Mouse (Mus musculus) forebrain, embryonic 16.5 days (tissue): ENCODE measurements around the gene Zc3h7b. TPM values are rescaled to one million over a fixed set of nuclear protein-coding genes. Genes with fewer than 3 reads are reported as not detected.

ENCODE experiments used
- ATAC-seq: fragments of 200-750 bp; cut with Nextera tagmentation; 2 replicates; pipeline ENCODE4 v1.8.0; 2017; ENCODE audit warnings: mild to moderate bottlenecking, moderate library complexity
- H3K27ac ChIP-seq: fragments of 300-500 bp; sonication (generic); 2 replicates; pipeline ENCODE4 v1.5.1; 2014; ENCODE audit warnings: low read length, control low read depth
- H3K27me3 ChIP-seq: fragments of 300-500 bp; sonication (generic); replicated peaks from 2 replicates; pipeline ENCODE4 v1.6.1; 2014; ENCODE audit warnings: low read length; ENCODE audit not compliant: control insufficient read depth, insufficient read depth
- H3K36me3 ChIP-seq: fragments of 300-500 bp; sonication (generic); 2 replicates; pipeline ENCODE4 v1.6.1; 2014; ENCODE audit not compliant: control insufficient read depth, insufficient read depth
- H3K4me1 ChIP-seq: fragments of 300-500 bp; sonication (generic); replicated peaks from 2 replicates; pipeline ENCODE4 v1.6.1; 2014; ENCODE audit warnings: low read length; ENCODE audit not compliant: control insufficient read depth, insufficient read depth
- H3K4me2 ChIP-seq: fragments of 300-500 bp; sonication (generic); 2 replicates; pipeline ENCODE4 v1.6.1; 2014; ENCODE audit warnings: mild to moderate bottlenecking, low read length, control low read depth
- H3K4me3 ChIP-seq: fragments of 300-500 bp; sonication (generic); replicated peaks from 2 replicates; pipeline ENCODE4 v1.5.1; 2014; ENCODE audit warnings: mild to moderate bottlenecking, low read length, control low read depth
- H3K9ac ChIP-seq: fragments of 300-500 bp; sonication (generic); replicated peaks from 2 replicates; pipeline ENCODE4 v1.6.1; 2014; ENCODE audit warnings: low read depth, low read length, control low read depth
- H3K9me3 ChIP-seq: fragments of 300-500 bp; sonication (generic); 2 replicates; pipeline ENCODE4 v1.6.1; 2016; ENCODE audit warnings: low read length; ENCODE audit not compliant: control insufficient read depth
- WGBS: fragments of 180-500 bp; shearing (Covaris S2); extraction: QIAGEN DNeasy Blood & Tissue Kit; methylation state at CpG from one replicate; pipeline ENCODE4 v1.1.7; 2014; 5-methylcytosine and 5-hydroxymethylcytosine counted together
- polyA plus RNA-seq: library from polyadenylated mRNA; unstranded; fragments of >200 nt; fragmentation: Nextera tagmentation; extraction: Ambion mirVana; gene quantifications from 2 replicates; pipeline ENCODE4 v1.2.1, GENCODE M21; 2015

Zc3h7b gene
- polyA plus RNA-seq, 1 experiment from 2014 or later: 59.1 TPM

DNA sequence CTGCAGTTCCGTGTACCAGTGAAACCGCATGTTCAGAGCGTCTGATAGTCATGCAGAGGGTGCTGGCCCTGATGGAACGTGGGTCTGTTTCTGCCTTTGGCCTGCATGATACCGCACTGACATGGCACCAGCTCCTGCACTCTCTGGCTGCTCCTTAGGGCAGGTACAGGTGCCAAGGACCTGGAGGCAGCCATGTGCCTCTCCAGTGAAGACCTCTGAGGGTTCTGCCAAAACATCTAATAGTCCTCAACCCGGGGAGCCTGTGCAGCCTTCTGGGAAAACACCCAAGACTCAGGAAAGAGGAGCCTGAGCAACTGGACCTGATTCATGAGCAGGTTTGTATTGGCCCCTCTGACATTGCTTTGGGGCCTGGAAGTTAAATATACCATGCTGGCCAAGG, 53.0 kb downstream of the Zc3h7b start:
- H3K27me3 ChIP-seq: no peaks in the 10 kb centered on the region
- H3K27ac ChIP-seq: no peak overlapping the region
- H3K4me1 ChIP-seq: peaks cover 11% of the 10 kb centered on the region
- H3K9ac ChIP-seq: no peak overlapping the region
- no peak for ATAC-seq
- H3K36me3 ChIP-seq: no peaks in the 10 kb centered on the region
- WGBS: 92% methylated on average over 6 of the region's 6 CpGs
- H3K4me2 ChIP-seq: no peak overlapping the region
- no peaks in the 10 kb centered on the region for H3K9me3 ChIP-seq
- H3K4me3 ChIP-seq: no peak overlapping the region

DNA sequence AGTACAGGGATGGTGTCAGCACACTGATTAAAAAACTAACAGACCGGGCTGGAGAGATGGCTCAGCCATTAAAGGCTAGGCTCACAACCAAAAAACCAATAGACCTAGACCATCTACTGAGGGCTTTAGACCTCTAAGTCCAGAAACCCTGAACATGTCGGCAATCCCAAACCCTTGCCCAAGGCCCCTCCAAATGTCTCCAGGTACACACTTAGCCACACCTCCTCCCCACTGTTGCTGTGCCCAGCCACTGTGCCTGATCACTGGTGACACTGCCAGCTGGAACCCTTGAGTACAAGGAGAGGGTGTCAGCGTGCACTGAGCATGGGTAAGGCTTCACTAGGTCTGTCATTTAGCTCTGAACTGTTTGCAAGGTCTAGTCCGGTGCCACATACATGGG, 53.6 kb downstream of the Zc3h7b start:
- ATAC-seq: no peak
- Histone ChIP-seq H3K36me3 (no peaks in the 10 kb centered on the region), H3K4me3 (no peak overlapping the region), H3K27ac (no peak overlapping the region), H3K9me3 (no peaks in the 10 kb centered on the region), H3K27me3 (no peaks in the 10 kb centered on the region), H3K4me2 (no peak overlapping the region), H3K9ac (no peak overlapping the region), H3K4me1 (peaks cover 15% of the 10 kb centered on the region)
- 86% methylated on average over 4 of the region's 4 CpGs for WGBS

DNA sequence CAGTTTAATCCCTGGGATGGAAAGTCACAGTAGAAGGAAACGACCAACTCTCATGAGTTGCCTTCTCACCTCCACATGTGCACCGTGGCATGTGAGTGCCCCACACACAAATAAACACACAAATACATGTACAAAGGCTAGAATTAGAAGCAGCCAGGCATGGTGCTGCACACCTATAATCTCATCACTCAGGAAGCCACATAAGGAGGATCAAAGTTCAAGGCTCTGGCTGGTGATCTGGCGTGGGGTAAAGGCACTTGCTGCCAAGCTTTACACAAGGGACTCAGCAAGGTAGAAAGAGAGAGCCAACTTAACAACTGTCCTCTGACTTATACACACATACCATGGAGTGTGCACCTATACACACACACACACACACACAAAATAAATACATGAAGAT, 55.5 kb downstream of the Zc3h7b start:
- H3K9ac ChIP-seq: no peak overlapping the region
- H3K9me3 ChIP-seq: no peaks in the 10 kb centered on the region
- peaks cover 15% of the 10 kb centered on the region for H3K4me1 ChIP-seq
- H3K4me3 ChIP-seq: no peak overlapping the region
- no peak for ATAC-seq
- no peaks in the 10 kb centered on the region for H3K36me3 ChIP-seq
- H3K4me2 ChIP-seq: no peak overlapping the region
- H3K27me3 ChIP-seq: no peaks in the 10 kb centered on the region
- no peak overlapping the region for H3K27ac ChIP-seq
- WGBS: 76% methylated on average over 3 of the region's 3 CpGs

- no peaks in the 10 kb centered on the region for H3K36me3 ChIP-seq
- peak within 1 kb of the TSS; percentile 31 for H3K27ac ChIP-seq
- H3K4me1 ChIP-seq: peaks cover 15% of the 10 kb centered on the region
- 21% methylated on average over 19 of the region's 19 CpGs for WGBS
- H3K4me3 ChIP-seq: peak within 1 kb of the TSS; percentile 29
- H3K4me2 ChIP-seq: peak within 1 kb of the TSS; percentile 59
- no peaks in the 10 kb centered on the region for H3K9me3 ChIP-seq
- ATAC-seq: peak; percentile 97
- H3K27me3 ChIP-seq: no peaks in the 10 kb centered on the region
- peak within 1 kb of the TSS; percentile 50 for H3K9ac ChIP-seq
Measured at GRCm38 (mm10) chr15:81802001-81802890, 57.4 kb downstream of the Zc3h7b start, which contains the start of gene Tef. TSS of gene Tef (plus strand) at chr15:81802421.

GRCm38 (mm10) chr15:81802941-81803351, 58.1 kb downstream of the Zc3h7b start:
- ATAC-seq: peak; percentile 18
- H3K27ac ChIP-seq: peak overlapping the region; percentile 17
- no peaks in the 10 kb centered on the region for H3K9me3 ChIP-seq
- peak overlapping the region; percentile 29 for H3K4me3 ChIP-seq
- WGBS: 7% methylated on average over 8 of the region's 8 CpGs
- peaks cover 15% of the 10 kb centered on the region for H3K4me1 ChIP-seq
- peak overlapping the region; percentile 50 for H3K9ac ChIP-seq
- H3K36me3 ChIP-seq: no peaks in the 10 kb centered on the region
- H3K4me2 ChIP-seq: peak overlapping the region; percentile 59
- H3K27me3 ChIP-seq: no peaks in the 10 kb centered on the region

- ATAC-seq: no peak
- 57% methylated on average over 4 of the region's 4 CpGs for WGBS
- Histone ChIP-seq H3K27ac (no peak overlapping the region), H3K36me3 (no peaks in the 10 kb centered on the region), H3K4me1 (peaks cover 15% of the 10 kb centered on the region), H3K4me3 (no peak overlapping the region), H3K9ac (no peak overlapping the region), H3K27me3 (no peaks in the 10 kb centered on the region), H3K9me3 (no peaks in the 10 kb centered on the region), H3K4me2 (peak overlapping the region; percentile 59; the same call in 1 of the 2 replicates)
Measured at GRCm38 (mm10) chr15:81803425-81803951, 58.6 kb downstream of the Zc3h7b start.

- Histone ChIP-seq H3K27ac (no peak overlapping the region), H3K9me3 (no peaks in the 10 kb centered on the region), H3K9ac (no peak overlapping the region), H3K4me3 (no peak overlapping the region), H3K27me3 (no peaks in the 10 kb centered on the region), H3K4me1 (peaks cover 15% of the 10 kb centered on the region), H3K36me3 (no peaks in the 10 kb centered on the region), H3K4me2 (no peak overlapping the region)
- 93% methylated on average over 1 of the region's 1 CpGs for WGBS
- ATAC-seq: no peak
Measured at GRCm38 (mm10) chr15:81804172-81804571, 59.3 kb downstream of the Zc3h7b start.

DNA sequence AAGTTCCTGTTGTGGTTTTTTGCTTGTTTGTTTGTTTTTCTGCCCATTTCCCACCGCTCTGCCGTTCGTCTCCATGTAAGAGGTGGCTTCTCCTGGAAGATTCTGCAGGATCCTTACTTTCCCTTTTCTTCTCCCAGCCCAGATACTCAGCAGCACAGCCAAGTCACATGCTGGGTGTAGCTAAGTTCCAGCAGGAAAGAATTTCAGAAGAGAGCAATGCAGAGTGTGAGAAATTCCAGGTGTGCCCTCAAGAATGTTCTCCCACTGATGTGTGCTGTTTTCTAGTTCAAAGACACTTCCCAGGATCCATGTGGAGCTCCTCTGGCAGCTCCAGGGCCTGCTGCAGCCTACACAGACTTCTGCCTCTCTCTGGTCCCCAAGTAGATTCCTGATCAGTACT, 60.0 kb downstream of the Zc3h7b start:
- Histone ChIP-seq H3K27ac (no peak overlapping the region), H3K27me3 (no peaks in the 10 kb centered on the region), H3K9ac (no peak overlapping the region), H3K9me3 (no peaks in the 10 kb centered on the region), H3K4me2 (no peak overlapping the region), H3K4me3 (no peak overlapping the region), H3K4me1 (peaks cover 19% of the 10 kb centered on the region), H3K36me3 (no peaks in the 10 kb centered on the region)
- 85% methylated on average over 3 of the region's 3 CpGs for WGBS
- no peak for ATAC-seq

- Histone ChIP-seq H3K4me1 (peaks cover 25% of the 10 kb centered on the region), H3K36me3 (no peaks in the 10 kb centered on the region), H3K27ac (no peak overlapping the region), H3K9me3 (no peaks in the 10 kb centered on the region), H3K4me2 (no peak overlapping the region), H3K4me3 (no peak overlapping the region), H3K27me3 (no peaks in the 10 kb centered on the region), H3K9ac (no peak overlapping the region)
- WGBS: 49% methylated on average over 6 of the region's 6 CpGs
- no peak for ATAC-seq
Measured at GRCm38 (mm10) chr15:81805624-81806023, 60.8 kb downstream of the Zc3h7b start.
